Mouse (Mus musculus) ES-E14 (cell line): Measurements from ENCODE around the gene Map2k3.

Experiments used
- CHD2 ChIP-seq: IDR thresholded peaks from 2 replicates; pipeline ENCODE4 v1.6.1; 2014; ENCODE audit warnings: mild to moderate bottlenecking, low read depth, low read length, inconsistent platforms
- HCFC1 ChIP-seq: IDR thresholded peaks from 2 replicates; pipeline ENCODE4 v1.6.1; 2012; ENCODE audit warnings: low read length, inconsistent platforms, borderline replicate concordance; ENCODE audit not compliant: insufficient read depth
- MAFK ChIP-seq: IDR thresholded peaks from 2 replicates; pipeline ENCODE4 v1.6.1; 2014; ENCODE audit warnings: mild to moderate bottlenecking, low read depth, low read length, inconsistent platforms; ENCODE audit not compliant: insufficient read depth
- ZC3H11A ChIP-seq: IDR thresholded peaks from 2 replicates; pipeline ENCODE4 v1.6.1; 2012; ENCODE audit warnings: low read depth, mild to moderate bottlenecking, inconsistent platforms, low read length, borderline replicate concordance
- ZNF384 ChIP-seq: IDR thresholded peaks from 2 replicates; pipeline ENCODE4 v1.6.1; 2012; ENCODE audit warnings: low read depth, low read length, inconsistent platforms

DNA sequence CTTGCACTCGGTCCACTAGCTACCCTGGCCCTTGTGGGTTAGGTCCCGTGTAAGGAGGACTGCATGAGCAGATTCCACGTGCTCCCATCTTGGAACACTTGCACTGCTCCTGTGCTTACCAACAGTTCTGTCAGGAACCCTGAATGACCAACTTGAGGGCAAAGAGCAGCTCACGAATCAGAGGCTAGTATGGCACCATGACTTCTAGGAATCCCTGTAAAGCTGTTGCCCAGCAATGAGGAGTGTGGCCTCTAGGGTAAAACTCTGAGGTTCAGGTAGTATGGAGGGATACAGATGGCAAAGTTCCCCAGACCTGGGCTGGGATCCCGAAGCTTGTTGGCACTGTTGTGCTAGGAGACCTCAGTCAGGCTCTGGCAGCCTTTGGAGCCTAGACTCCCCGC lies 28.2 kb upstream of the Map2k3 start:
- no peak for TF ChIP-seq ZNF384
- TF ChIP-seq ZC3H11A: no peak
- no peak for TF ChIP-seq HCFC1
- TF ChIP-seq MAFK: no peak
- no peak for TF ChIP-seq CHD2
